Mouse (Mus musculus): ENCODE measurements around the gene Mrpl23. TPM values are rescaled to one million over a fixed set of nuclear protein-coding genes. Genes with fewer than 3 reads are reported as not detected.

Gene Mrpl23
- 25.9 and 33.7 TPM in 2 replicates for polyA plus RNA-seq (2016; fragmentation: Nextera tagmentation; extraction: Ambion mirVana)

DNA sequence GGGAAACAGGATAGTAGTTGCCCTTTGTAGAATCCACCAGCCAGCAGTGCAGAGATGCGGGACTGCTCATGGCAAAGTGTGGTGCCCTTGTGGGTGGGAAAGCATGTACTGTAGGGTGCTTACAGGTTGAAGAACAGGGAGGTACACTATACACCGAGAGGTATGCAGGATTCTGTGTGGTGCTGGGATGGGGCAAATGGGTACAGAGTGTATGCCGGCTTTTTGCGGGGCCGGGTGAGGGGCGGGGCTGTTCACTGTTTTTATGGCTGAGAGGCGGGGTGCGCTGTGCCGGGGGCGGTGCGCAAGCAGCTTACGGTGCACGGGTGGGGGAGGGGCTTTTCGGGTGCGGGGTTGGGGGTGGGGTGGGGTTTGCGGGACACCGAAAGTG, at the start of gene Mrpl23:
Mrpl23 (plus strand) TSS at position 16 of the 388 bp plus-strand sequence.
- no peak for DNase-seq (ENCODE audit: low spot score)
- Histone ChIP-seq H3K36me3 (peaks cover 16% of the 10 kb centered on the region), H3K27ac (peak within 1 kb of the TSS; percentile 98), H3K4me3 (peak within 1 kb of the TSS; percentile 71), H3K9me3 (replicated peaks) (no peaks in the 10 kb centered on the region), H3K27me3 (ENCODE audit: low read depth, poor library complexity, severe bottlenecking) (no peaks in the 10 kb centered on the region), H3K4me1 (peaks cover 61% of the 10 kb centered on the region)
- WGBS: 9% methylated on average over 17 of the region's 17 CpGs

GRCm38 (mm10) chr7:142483136-142483535, 49.4 kb upstream of the Mrpl23 start:
- DNase-seq (ENCODE audit: low spot score): peak; percentile 68
- Histone ChIP-seq H3K4me1 (peaks cover 85% of the 10 kb centered on the region), H3K27ac (peak overlapping the region; percentile 97)

GRCm38 (mm10) chr7:142484780-142485179, 47.7 kb upstream of the Mrpl23 start:
- Histone ChIP-seq H3K4me3 (no peak overlapping the region), H3K27me3 (ENCODE audit: low read depth, poor library complexity, severe bottlenecking) (no peaks in the 10 kb centered on the region), H3K4me1 (peaks cover 80% of the 10 kb centered on the region), H3K36me3 (peaks cover 24% of the 10 kb centered on the region), H3K9me3 (replicated peaks) (no peaks in the 10 kb centered on the region), H3K27ac (peak overlapping the region; percentile 97)
- DNase-seq (ENCODE audit: low spot score): no peak
- 82% methylated on average over 12 of the region's 12 CpGs for WGBS

More at GRCm38 (mm10) chr7:142483136-142483535, 49.4 kb upstream of the Mrpl23 start:
- WGBS: 23% methylated on average over 11 of the region's 11 CpGs
- peak overlapping the region; percentile 4; the same call in 1 of the 2 replicates for H3K4me3 ChIP-seq
- H3K36me3 ChIP-seq: peaks cover 8% of the 10 kb centered on the region
- H3K9me3 ChIP-seq (replicated peaks): no peaks in the 10 kb centered on the region
- no peaks in the 10 kb centered on the region for H3K27me3 ChIP-seq (ENCODE audit: low read depth, poor library complexity, severe bottlenecking)

DNA sequence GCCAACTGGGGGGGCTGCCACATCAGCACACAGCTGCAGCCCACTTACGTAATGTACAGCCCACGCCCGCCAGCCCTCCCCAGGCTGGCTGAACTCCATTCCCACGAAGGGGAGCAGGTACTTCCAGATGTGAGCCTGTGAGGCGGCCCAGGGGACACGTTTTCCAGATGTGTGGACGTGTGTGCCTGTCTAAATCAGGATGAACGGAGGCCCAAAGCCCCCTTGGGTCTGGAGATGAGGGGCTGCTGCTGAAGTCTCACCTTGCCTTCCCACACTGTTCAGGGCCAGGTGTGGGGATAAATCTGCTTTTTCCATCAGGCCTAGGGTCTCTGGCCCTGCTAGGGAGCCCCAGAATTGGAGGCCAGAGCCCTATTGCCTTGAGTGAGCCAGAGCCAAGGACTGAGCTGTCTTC, 45.7 kb upstream of the Mrpl23 start:
- peak; percentile 54 for DNase-seq (ENCODE audit: low spot score)

GRCm38 (mm10) chr7:142487341-142487859, 45.1 kb upstream of the Mrpl23 start:
- H3K4me3 ChIP-seq: peak overlapping the region; percentile 5; the same call in 1 of the 2 replicates
- peaks cover 38% of the 10 kb centered on the region for H3K36me3 ChIP-seq
- no peaks in the 10 kb centered on the region for H3K27me3 ChIP-seq (ENCODE audit: low read depth, poor library complexity, severe bottlenecking)
- no peaks in the 10 kb centered on the region for H3K9me3 ChIP-seq (replicated peaks)
- peak; percentile 75 for DNase-seq (ENCODE audit: low spot score)
- peaks cover 66% of the 10 kb centered on the region for H3K4me1 ChIP-seq
- WGBS: 30% methylated on average over 9 of the region's 9 CpGs
- peak overlapping the region; percentile 97 for H3K27ac ChIP-seq

More for the DNA sequence above, 45.7 kb upstream of the Mrpl23 start:
- Histone ChIP-seq H3K27me3 (ENCODE audit: low read depth, poor library complexity, severe bottlenecking) (no peaks in the 10 kb centered on the region), H3K4me1 (peaks cover 66% of the 10 kb centered on the region), H3K9me3 (replicated peaks) (no peaks in the 10 kb centered on the region), H3K27ac (peak overlapping the region; percentile 97), H3K36me3 (peaks cover 38% of the 10 kb centered on the region), H3K4me3 (no peak overlapping the region)
- 56% methylated on average over 8 of the region's 8 CpGs for WGBS

DNA sequence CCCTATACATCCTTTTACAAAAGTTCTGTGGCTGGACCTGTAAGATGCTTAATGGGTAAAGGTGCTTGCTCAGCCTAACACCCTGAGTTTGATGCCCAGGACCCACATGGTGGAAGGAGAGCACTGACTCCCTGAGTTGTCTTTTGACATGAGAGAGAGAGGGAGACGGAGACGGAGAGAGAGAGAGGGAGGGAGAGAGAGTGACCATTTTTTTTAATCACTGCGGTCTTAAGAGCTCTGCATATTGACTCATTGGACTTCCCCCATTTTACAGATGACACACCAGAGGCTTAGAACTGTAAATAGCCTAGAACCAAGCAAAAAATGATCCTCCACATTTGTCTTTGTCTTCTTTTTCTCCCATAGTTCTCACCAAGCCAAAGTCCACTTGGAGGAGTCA, 44.4 kb upstream of the Mrpl23 start:
- Histone ChIP-seq H3K27me3 (ENCODE audit: low read depth, poor library complexity, severe bottlenecking) (no peaks in the 10 kb centered on the region), H3K4me1 (peaks cover 66% of the 10 kb centered on the region), H3K4me3 (no peak overlapping the region), H3K27ac (peak overlapping the region; percentile 97), H3K36me3 (peaks cover 38% of the 10 kb centered on the region), H3K9me3 (replicated peaks) (no peaks in the 10 kb centered on the region)
- DNase-seq (ENCODE audit: low spot score): no peak
- WGBS: 79% methylated on average over 3 of the region's 3 CpGs

DNA sequence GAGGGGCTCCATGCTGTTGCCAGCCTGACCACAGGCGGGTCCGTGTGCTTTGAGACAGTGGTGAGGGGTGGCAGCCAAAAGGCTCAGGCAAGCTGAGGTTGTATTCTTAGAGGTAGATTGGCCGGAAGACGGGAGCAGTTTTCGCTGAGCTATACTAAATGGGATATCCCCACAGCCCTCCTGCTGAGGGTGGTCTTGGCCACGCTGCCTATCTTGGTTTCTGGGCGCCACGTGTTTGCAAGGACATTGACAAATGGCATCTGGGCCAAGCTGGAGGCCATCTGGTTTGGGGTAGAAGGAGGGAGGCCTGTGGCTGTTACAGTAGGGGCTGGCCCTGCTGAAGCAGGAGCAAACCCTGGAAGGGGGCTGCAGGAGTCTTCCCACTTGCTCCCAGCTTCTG, 39.0 kb upstream of the Mrpl23 start:
- 33% methylated on average over 8 of the region's 8 CpGs for WGBS
- Histone ChIP-seq H3K27me3 (ENCODE audit: low read depth, poor library complexity, severe bottlenecking) (no peaks in the 10 kb centered on the region), H3K27ac (peak overlapping the region; percentile 77), H3K4me1 (peaks cover 32% of the 10 kb centered on the region), H3K36me3 (peaks cover 26% of the 10 kb centered on the region), H3K4me3 (no peak overlapping the region), H3K9me3 (replicated peaks) (no peaks in the 10 kb centered on the region)
- DNase-seq (ENCODE audit: low spot score): peak; percentile 71

- peaks cover 38% of the 10 kb centered on the region for H3K4me1 ChIP-seq
- no peaks in the 10 kb centered on the region for H3K27me3 ChIP-seq (ENCODE audit: low read depth, poor library complexity, severe bottlenecking)
- H3K27ac ChIP-seq: peak overlapping the region; percentile 10; the same call in 1 of the 2 replicates
- 80% methylated on average over 3 of the region's 3 CpGs for WGBS
- DNase-seq (ENCODE audit: low spot score): no peak
- no peaks in the 10 kb centered on the region for H3K36me3 ChIP-seq
- H3K4me3 ChIP-seq: no peak overlapping the region
- no peaks in the 10 kb centered on the region for H3K9me3 ChIP-seq (replicated peaks)
These were observed 36.3 kb upstream of the Mrpl23 start for GRCm38 (mm10) chr7:142496158-142496557.

- no peak overlapping the region for H3K4me3 ChIP-seq
- no peak for DNase-seq (ENCODE audit: low spot score)
- H3K4me1 ChIP-seq: peaks cover 38% of the 10 kb centered on the region
- H3K9me3 ChIP-seq (replicated peaks): no peaks in the 10 kb centered on the region
- no peaks in the 10 kb centered on the region for H3K27me3 ChIP-seq (ENCODE audit: low read depth, poor library complexity, severe bottlenecking)
- H3K36me3 ChIP-seq: no peaks in the 10 kb centered on the region
- H3K27ac ChIP-seq: peak overlapping the region; percentile 10; the same call in 1 of the 2 replicates
- 86% methylated on average over 5 of the region's 5 CpGs for WGBS
These were observed 35.7 kb upstream of the Mrpl23 start for GRCm38 (mm10) chr7:142496800-142497199.

GRCm38 (mm10) chr7:142497775-142498174, 34.7 kb upstream of the Mrpl23 start:
- H3K9me3 ChIP-seq (replicated peaks): no peaks in the 10 kb centered on the region
- no peaks in the 10 kb centered on the region for H3K36me3 ChIP-seq
- no peak overlapping the region for H3K4me3 ChIP-seq
- peaks cover 29% of the 10 kb centered on the region for H3K4me1 ChIP-seq
- H3K27me3 ChIP-seq (ENCODE audit: low read depth, poor library complexity, severe bottlenecking): no peaks in the 10 kb centered on the region
- H3K27ac ChIP-seq: peak overlapping the region; percentile 50; the same call in 1 of the 2 replicates
- no peak for DNase-seq (ENCODE audit: low spot score)
- WGBS: 95% methylated on average over 2 of the region's 2 CpGs

DNA sequence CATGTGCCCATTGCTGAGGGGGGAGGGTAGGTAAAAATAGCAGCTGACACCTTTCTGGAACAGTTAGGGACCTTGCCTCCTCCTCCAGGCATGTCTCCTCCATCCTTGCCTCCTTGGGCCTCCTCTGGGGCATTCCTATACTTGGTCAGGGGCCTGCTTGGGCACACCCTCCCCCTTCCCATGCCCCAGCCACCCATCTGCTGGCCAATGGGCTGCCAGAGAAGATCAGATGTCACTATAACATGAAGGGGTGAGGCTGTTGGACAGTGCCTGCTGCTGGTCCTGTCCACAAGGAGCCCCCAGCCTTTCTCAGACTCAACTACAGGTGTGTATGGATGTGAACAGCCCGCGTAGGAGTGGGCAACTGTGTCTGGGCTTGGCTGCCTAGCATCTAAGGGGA, 33.9 kb upstream of the Mrpl23 start, which contains the start of gene Tnnt3:
Tnnt3 (plus strand) TSS at position 262 of the 400 bp plus-strand sequence.
- Histone ChIP-seq H3K36me3 (no peaks in the 10 kb centered on the region), H3K4me1 (peaks cover 21% of the 10 kb centered on the region), H3K27me3 (ENCODE audit: low read depth, poor library complexity, severe bottlenecking) (no peaks in the 10 kb centered on the region), H3K4me3 (no peak within 1 kb of the TSS), H3K9me3 (replicated peaks) (no peaks in the 10 kb centered on the region), H3K27ac (peak within 1 kb of the TSS; percentile 50)
- 85% methylated on average over 2 of the region's 2 CpGs for WGBS
- no peak for DNase-seq (ENCODE audit: low spot score)

GRCm38 (mm10) chr7:142499010-142499721, 33.3 kb upstream of the Mrpl23 start:
- no peaks in the 10 kb centered on the region for H3K36me3 ChIP-seq

GRCm38 (mm10) chr7:142500032-142500431, 32.5 kb upstream of the Mrpl23 start:
- no peak for DNase-seq (ENCODE audit: low spot score)
- 0 out of 2 replicates have a peak overlapping the region, but pooled peaks have one; percentile 11 for H3K27ac ChIP-seq
- H3K36me3 ChIP-seq: no peaks in the 10 kb centered on the region
- H3K9me3 ChIP-seq (replicated peaks): no peaks in the 10 kb centered on the region
- H3K4me1 ChIP-seq: peaks cover 22% of the 10 kb centered on the region
- 88% methylated on average over 1 of the region's 1 CpGs for WGBS
- no peaks in the 10 kb centered on the region for H3K27me3 ChIP-seq (ENCODE audit: low read depth, poor library complexity, severe bottlenecking)
- H3K4me3 ChIP-seq: no peak overlapping the region

More at GRCm38 (mm10) chr7:142499010-142499721, 33.3 kb upstream of the Mrpl23 start:
- H3K4me1 ChIP-seq: peaks cover 17% of the 10 kb centered on the region
- no peaks in the 10 kb centered on the region for H3K9me3 ChIP-seq (replicated peaks)
- WGBS: 73% methylated on average over 5 of the region's 5 CpGs
- H3K27ac ChIP-seq: peak overlapping the region; percentile 50
- no peaks in the 10 kb centered on the region for H3K27me3 ChIP-seq (ENCODE audit: low read depth, poor library complexity, severe bottlenecking)
- no peak overlapping the region for H3K4me3 ChIP-seq
- no peak for DNase-seq (ENCODE audit: low spot score)
